Comparison of ENCODE assay signal across 8 mouse cellular contexts in the genomic region with DNA sequence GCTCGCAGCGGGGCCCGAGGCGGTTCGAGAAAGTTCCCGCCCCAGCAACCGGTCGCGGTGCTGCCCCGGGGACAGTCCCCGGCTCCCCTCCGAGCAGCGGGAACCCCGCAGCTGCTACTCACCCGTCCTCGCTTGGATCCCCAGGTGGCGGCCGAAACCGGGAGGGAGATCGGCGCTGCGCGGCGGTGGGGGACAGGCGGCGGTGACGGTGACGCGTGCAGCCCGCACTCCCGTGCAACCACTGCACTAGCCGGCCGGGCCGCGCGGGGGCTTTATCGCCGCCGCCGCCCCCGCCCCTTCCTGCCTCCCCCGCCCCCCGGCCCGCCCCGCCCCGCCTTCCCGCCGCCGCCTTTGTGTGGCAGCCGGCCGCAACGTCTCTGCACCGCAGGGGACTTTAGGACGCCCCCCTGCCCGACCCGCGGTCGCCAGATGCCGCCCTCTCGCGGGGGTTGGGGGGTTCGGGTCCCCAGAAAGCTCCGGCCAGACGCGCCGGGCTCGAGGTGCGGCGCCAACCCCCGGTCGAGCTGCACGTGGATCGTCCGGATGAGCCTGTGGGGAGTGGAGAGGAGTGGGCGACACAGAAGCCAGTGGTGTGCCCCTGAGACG. TPM values are rescaled to one million over a fixed set of nuclear protein-coding genes. Genes with fewer than 3 reads are reported as not detected.
DNase-seq lines count a peak whose midpoint lies in the region; ATAC-seq and TF ChIP-seq lines count a peak whose summit lies in the region.

No protein-coding gene starts in this region.

- H3K27me3 ChIP-seq in CH12.LX (replicated peaks) = peaks cover 16% of the 10 kb centered on the region
- H3K27me3 ChIP-seq in heart, embryonic 16.5 days (ENCODE audit: control insufficient read depth, insufficient read depth, low read length) = no peaks in the 10 kb centered on the region
- peaks cover 12% of the 10 kb centered on the region for H3K27me3 ChIP-seq in midbrain, embryonic 11.5 days (ENCODE audit: control insufficient read depth, insufficient read depth, low read length)

- TF ChIP-seq EP300 in CH12.LX (IDR thresholded peaks at IDR 0.05; ENCODE audit: low read length) = no peak

- intact Hi-C loops in left cerebral cortex, postnatal 4 days (cut with DNase I) = no loop called here

- dilution Hi-C loops in CH12.LX (cut with MboI; ENCODE audit: extremely low pct_ligation_motif_present, extremely low pct_unique_long_range_greater_than_20kb, low sequenced_read_pairs) = no loop called here

- peak overlapping the region; percentile 13; the same call in 1 of the 2 replicates for H3K9ac ChIP-seq in CH12.LX (ENCODE audit: insufficient read depth, low read depth)
- H3K9ac ChIP-seq in heart, embryonic 16.5 days (ENCODE audit: low read length) = peak overlapping the region; percentile 87
- H3K9ac ChIP-seq in midbrain, embryonic 11.5 days (ENCODE audit: low read length) = peak overlapping the region; percentile 77

- TF ChIP-seq POLR2A in CH12.LX (IDR thresholded peaks at IDR 0.05; ENCODE audit: low read depth, low read length) = peak; percentile 65

- peak; percentile 31 for DNase-seq in gastrocnemius, adult 18-20 months (ENCODE audit: low spot score)
- no peak for DNase-seq in gastrocnemius, postnatal 25 days
- DNase-seq in CH12.LX (ENCODE audit: extremely low read depth) = no peak
- peak; percentile 79 for DNase-seq in embryo, embryonic 11 days
- peak; percentile 50 for DNase-seq in left cerebral cortex, postnatal 4 days
- no peak for DNase-seq in midbrain, embryonic 11.5 days (ENCODE audit: low spot score, missing footprints)
- DNase-seq in testis, postnatal 10 days (ENCODE audit: low spot score) = peak; percentile 64

- H3K36me3 ChIP-seq in CH12.LX (replicated peaks in 1 of 2; ENCODE audit: control insufficient read depth in 1 of 2, insufficient read depth in 1 of 2, low read length in 1 of 2) = no peaks in the 10 kb centered on the region
- no peaks in the 10 kb centered on the region for H3K36me3 ChIP-seq in heart, embryonic 16.5 days (ENCODE audit: control insufficient read depth, insufficient read depth)
- no peaks in the 10 kb centered on the region for H3K36me3 ChIP-seq in midbrain, embryonic 11.5 days (ENCODE audit: control insufficient read depth, insufficient read depth, low read length)

- no peaks in the 10 kb centered on the region for H3K9me3 ChIP-seq in CH12.LX (replicated peaks; ENCODE audit: low read length)
- no peaks in the 10 kb centered on the region for H3K9me3 ChIP-seq in heart, embryonic 16.5 days (replicated peaks; ENCODE audit: control insufficient read depth, low read length)
- H3K9me3 ChIP-seq in midbrain, embryonic 11.5 days (ENCODE audit: control insufficient read depth, low read length) = no peaks in the 10 kb centered on the region

- H3K4me1 ChIP-seq in CH12.LX (ENCODE audit: control insufficient read depth in 1 of 2, insufficient read depth in 2 of 2) = peaks cover 15 to 50% of the 10 kb centered on the region in 2 experiments
- H3K4me1 ChIP-seq in heart, embryonic 16.5 days (ENCODE audit: control insufficient read depth, insufficient read depth, low read length) = peaks cover 21% of the 10 kb centered on the region
- peaks cover 16% of the 10 kb centered on the region for H3K4me1 ChIP-seq in midbrain, embryonic 11.5 days (ENCODE audit: control insufficient read depth, insufficient read depth, low read length)

- WGBS in heart, embryonic 16.5 days = 1% methylated on average over 57 of the region's 76 CpGs
- 1% methylated on average over 47 of the region's 76 CpGs for WGBS in midbrain, embryonic 11.5 days

- no peak overlapping the region for H3K27ac ChIP-seq in CH12.LX (ENCODE audit: insufficient read depth, low read depth)
- H3K27ac ChIP-seq in heart, embryonic 16.5 days (ENCODE audit: low read length) = peak overlapping the region; percentile 40; the same call in 1 of the 2 replicates
- H3K27ac ChIP-seq in midbrain, embryonic 11.5 days (ENCODE audit: low read depth, low read length) = no peak overlapping the region

- H3K4me2 ChIP-seq in CH12.LX (ENCODE audit: insufficient read depth, low read depth, poor library complexity, severe bottlenecking) = peak overlapping the region; percentile 94
- H3K4me2 ChIP-seq in heart, embryonic 16.5 days (ENCODE audit: low read depth, low read length) = peak overlapping the region; percentile 97
- peak overlapping the region; percentile 97 for H3K4me2 ChIP-seq in midbrain, embryonic 11.5 days

- no peaks in the 10 kb centered on the region for H3K79me2 ChIP-seq in CH12.LX (replicated peaks; ENCODE audit: control insufficient read depth, extremely low read depth, insufficient read depth, poor library complexity, severe bottlenecking)

- peak; percentile 69 for ATAC-seq in heart, embryonic 16.5 days (replicated peaks; ENCODE audit: extremely low read depth, insufficient read depth, low FRiP score)
- peak; percentile 75 for ATAC-seq in midbrain, embryonic 11.5 days (ENCODE audit: low FRiP score)

- no peak for TF ChIP-seq RAD21 in CH12.LX (IDR thresholded peaks at IDR 0.05; ENCODE audit: low read depth, low read length)

- in situ Hi-C loops in CH12.LX (cut with MboI; ENCODE audit: low pct_ligation_motif_present, low pct_unique_long_range_greater_than_20kb, low sequenced_read_pairs) = no loop called here

- H3K4me3 ChIP-seq in CH12.LX (replicated peaks in 1 of 3; ENCODE audit: low read depth in 2 of 3, low read length in 2 of 3, poor library complexity in 1 of 3) = peak overlapping the region; percentile 45 to 77 (median 60)
- H3K4me3 ChIP-seq in heart, embryonic 16.5 days (ENCODE audit: low read length) = peak overlapping the region; percentile 83
- H3K4me3 ChIP-seq in midbrain, embryonic 11.5 days (ENCODE audit: low read depth, low read length) = peak overlapping the region; percentile 67

- no peak for TF ChIP-seq CTCF in CH12.LX (conservative IDR thresholded peaks at IDR 0.05 in 1 of 2, IDR thresholded peaks at IDR 0.05 in 1 of 2; ENCODE audit: low read depth in 2 of 2, low read length in 2 of 2)

TF ChIP-seq in CH12.LX, 34 proteins besides CTCF, POLR2A, EP300 and RAD21 (continues in another document):
- TF ChIP-seq RCOR1 (conservative IDR thresholded peaks at IDR 0.05; ENCODE audit: low read depth, low read length) = no peak
- no peak for TF ChIP-seq GABPA (IDR thresholded peaks at IDR 0.05; ENCODE audit: insufficient replicate concordance, low read depth, low read length)
- TF ChIP-seq IRF4 (IDR thresholded peaks at IDR 0.05; ENCODE audit: low read depth, low read length) = no peak
- TF ChIP-seq ETS1 (conservative IDR thresholded peaks at IDR 0.05; ENCODE audit: low read depth, low read length) = no peak
- TF ChIP-seq BHLHE40 (IDR thresholded peaks at IDR 0.05; ENCODE audit: low read depth, low read length) = peak; percentile 62
- no peak for TF ChIP-seq ZKSCAN1 (IDR thresholded peaks at IDR 0.05; ENCODE audit: borderline replicate concordance, low read depth, low read length)
- no peak for TF ChIP-seq ZNF384 (IDR thresholded peaks at IDR 0.05; ENCODE audit: low read depth, low read length)
- no peak for TF ChIP-seq MEF2A (IDR thresholded peaks at IDR 0.05; ENCODE audit: borderline replicate concordance, low read depth, low read length)
- TF ChIP-seq ZMIZ1 (IDR thresholded peaks at IDR 0.05; ENCODE audit: low read depth, low read length) = no peak
- TF ChIP-seq UBTF (IDR thresholded peaks at IDR 0.05; ENCODE audit: low read depth, low read length) = peak; percentile 39; the same call in 1 of the 2 replicates
- TF ChIP-seq CHD1 (IDR thresholded peaks at IDR 0.05; ENCODE audit: low read depth, low read length) = no peak
- TF ChIP-seq USF1 (IDR thresholded peaks at IDR 0.05; ENCODE audit: low read depth, low read length) = no peak
- TF ChIP-seq MAZ (IDR thresholded peaks at IDR 0.05; ENCODE audit: low read depth, low read length) = 0 out of 2 replicates have a peak, but pooled peaks have one; percentile 14
- no peak for TF ChIP-seq MAX (IDR thresholded peaks at IDR 0.05; ENCODE audit: low read length)
- no peak for TF ChIP-seq CHD2 (IDR thresholded peaks at IDR 0.05; ENCODE audit: low read length)
- no peak for TF ChIP-seq MYC (IDR thresholded peaks at IDR 0.05; ENCODE audit: low read depth, low read length)
- TF ChIP-seq POLR2AphosphoS2 (IDR thresholded peaks at IDR 0.05; ENCODE audit: low read depth, low read length) = no peak
- TF ChIP-seq JUN (IDR thresholded peaks at IDR 0.05; ENCODE audit: insufficient read depth, low read depth, low read length) = no peak
- TF ChIP-seq NELFE (IDR thresholded peaks at IDR 0.05; ENCODE audit: low read depth, low read length) = peak; percentile 31; the same call in 1 of the 2 replicates
- TF ChIP-seq HCFC1 (IDR thresholded peaks at IDR 0.05; ENCODE audit: low read depth, low read length) = no peak
- no peak for TF ChIP-seq MXI1 (IDR thresholded peaks at IDR 0.05; ENCODE audit: low read depth, low read length)
- TF ChIP-seq ELF1 (IDR thresholded peaks at IDR 0.05; ENCODE audit: low read depth, low read length) = no peak
- TF ChIP-seq MAFK (IDR thresholded peaks at IDR 0.05; ENCODE audit: insufficient replicate concordance, low read length) = no peak
- TF ChIP-seq TBP (conservative IDR thresholded peaks at IDR 0.05; ENCODE audit: low read depth, low read length) = no peak
- peak; percentile 63; the same call in 1 of the 2 replicates for TF ChIP-seq TCF12 (IDR thresholded peaks at IDR 0.05; ENCODE audit: low read depth, low read length)
- TF ChIP-seq NRF1 (IDR thresholded peaks at IDR 0.05; ENCODE audit: low read depth, low read length) = no peak
- TF ChIP-seq SMC3 (IDR thresholded peaks at IDR 0.05; ENCODE audit: low read depth, low read length) = no peak
- no peak for TF ChIP-seq ZC3H11A (IDR thresholded peaks at IDR 0.05; ENCODE audit: low read depth, low read length)
- no peak for TF ChIP-seq E2F4 (IDR thresholded peaks at IDR 0.05; ENCODE audit: insufficient replicate concordance, low read depth, low read length)
- no peak for TF ChIP-seq PAX5 (IDR thresholded peaks at IDR 0.05; ENCODE audit: low read length)
- TF ChIP-seq SIN3A (IDR thresholded peaks at IDR 0.05; ENCODE audit: low read length) = no peak
- no peak for TF ChIP-seq KAT2A (IDR thresholded peaks at IDR 0.05; ENCODE audit: insufficient replicate concordance, low read length)

RNA-seq across cellular contexts. Expression of gene Serpine2, which starts 2.5 kb away (rescaled TPM):
- 10 to 100 TPM; 78.7 to 89.6 TPM for total RNA-seq in gastrocnemius, adult 18-20 months (2021)
- total RNA-seq in gastrocnemius, postnatal 25 days (2021) = 10 to 100 TPM; 65.6 to 84.1 TPM
- total RNA-seq in CH12.LX (2012; rRNA removed) = 12.4 and 17.3 TPM in 2 replicates
- total RNA-seq in CH12.LX (2014; rRNA removed) = 12.2 and 14.8 TPM in 2 replicates
- polyA plus RNA-seq in CH12.LX (2012; ENCODE audit: insufficient read length, low read depth) = 12.7 and 15.1 TPM in 2 replicates
- 91.0 and 106 TPM in 2 replicates for polyA plus RNA-seq in heart, embryonic 16.5 days (2015; fragmentation: Nextera tagmentation; extraction: Ambion mirVana)
- total RNA-seq in left cerebral cortex, postnatal 4 days (2021) = 100 to 1,000 TPM; 122 to 129 TPM
- polyA plus RNA-seq in midbrain, embryonic 11.5 days (2014; fragmentation: Nextera tagmentation; extraction: Ambion mirVana) = 63.8 and 70.3 TPM in 2 replicates

Comparison
In these comparisons a context has a peak if more than half of its experiments do, and no peak if none do; other contexts are left out.
1. DNase-seq: peak in gastrocnemius, adult 18-20 months (single experiment), embryo, embryonic 11 days (single experiment), left cerebral cortex, postnatal 4 days (single experiment) and testis, postnatal 10 days (single experiment); none in gastrocnemius, postnatal 25 days (single experiment), CH12.LX (single experiment) and midbrain, embryonic 11.5 days (single experiment).
2. H3K9ac ChIP-seq: peak in every context shown above with its lines; median percentile 87 in heart, embryonic 16.5 days; 77 in midbrain, embryonic 11.5 days; 13 in CH12.LX.
3. Peak in every context shown above with its lines, with median percentiles within 50 percentile points of each other: H3K4me2 ChIP-seq and H3K4me3 ChIP-seq.